Mouse (Mus musculus) layer of hippocampus, adult 2 months (tissue): Measurements from ENCODE around the gene Ryr2. TPM values are rescaled to one million over a fixed set of nuclear protein-coding genes. Genes with fewer than 3 reads are reported as not detected.
A peak's percentile ranks its signal among the peaks of the same experiment; 100 is the strongest.
"Not testable (repeated sequence)": the region's sequence is repeated elsewhere in the genome, so short reads cannot be mapped to it uniquely, and the experiment has no call there.

Experiments used
- DNase-seq, 2 experiments: peaks; one replicate each; pipeline ENCODE4 v3.0.0; 2022; ENCODE audit warnings: low spot score in 2 of 2
- H3K27ac ChIP-seq: fragments of 200-600 bp; 2 replicates; pipeline ENCODE4 v1.8.1; 2022
- H3K4me3 ChIP-seq: fragments of 200-600 bp; 2 replicates; pipeline ENCODE4 v1.8.1; 2022; ENCODE audit warnings: mild to moderate bottlenecking
- CTCF ChIP-seq: fragments of 200-600 bp; conservative IDR thresholded peaks from 2 replicates; pipeline ENCODE4 v1.8.1; 2022; ENCODE audit warnings: antibody characterized with exemption, mild to moderate bottlenecking, moderate library complexity
- total RNA-seq, 2 experiments: library from RNA; stranded (reverse); gene quantifications; 2 replicates each; pipeline ENCODE4 v1.2.3; 2021

The Ryr2 gene
- total RNA-seq, 2 experiments from 2014 or later: 251 to 264 TPM

GRCm38 (mm10) chr13:11865261-11865660, 241.5 kb downstream of the Ryr2 start:
- H3K4me3 ChIP-seq: no peak overlapping the region
- no peak for TF ChIP-seq CTCF
- no peak for DNase-seq
- peak overlapping the region; percentile 11; the same call in 1 of the 2 replicates for H3K27ac ChIP-seq

- Histone ChIP-seq H3K4me3 (no peak overlapping the region), H3K27ac (no peak overlapping the region)
- TF ChIP-seq CTCF: no peak
These were observed 255.1 kb downstream of the Ryr2 start for GRCm38 (mm10) chr13:11851691-11852090.

GRCm38 (mm10) chr13:11843889-11844288, 262.9 kb downstream of the Ryr2 start:
- DNase-seq: no peak
- no peak for TF ChIP-seq CTCF
- H3K4me3 ChIP-seq: no peak overlapping the region
- H3K27ac ChIP-seq: no peak overlapping the region

More at GRCm38 (mm10) chr13:11851691-11852090, 255.1 kb downstream of the Ryr2 start:
- DNase-seq: no peak

GRCm38 (mm10) chr13:11837870-11838269, 268.9 kb downstream of the Ryr2 start:
- no peak for TF ChIP-seq CTCF
- H3K27ac ChIP-seq: no peak overlapping the region
- H3K4me3 ChIP-seq: no peak overlapping the region
- no peak for DNase-seq

- TF ChIP-seq CTCF: no peak
- Histone ChIP-seq H3K27ac (no peak overlapping the region), H3K4me3 (no peak overlapping the region)
- no peak for DNase-seq
These were observed 269.6 kb downstream of the Ryr2 start for GRCm38 (mm10) chr13:11837152-11837551.

- no peak overlapping the region for H3K27ac ChIP-seq
- no peak for TF ChIP-seq CTCF
- DNase-seq: no peak
- H3K4me3 ChIP-seq: no peak overlapping the region
These were observed 270.3 kb downstream of the Ryr2 start for GRCm38 (mm10) chr13:11836304-11837078.

- Histone ChIP-seq H3K4me3 (no peak overlapping the region), H3K27ac (no peak overlapping the region)
- no peak for TF ChIP-seq CTCF
- no peak for DNase-seq
These were observed 275.5 kb downstream of the Ryr2 start for GRCm38 (mm10) chr13:11831210-11831609.

- H3K27ac ChIP-seq: no peak overlapping the region
- peak; percentile 50 for TF ChIP-seq CTCF
- no peak for DNase-seq
- no peak overlapping the region for H3K4me3 ChIP-seq
These were observed 281.1 kb downstream of the Ryr2 start for GRCm38 (mm10) chr13:11825563-11826226.

GRCm38 (mm10) chr13:11818723-11819122, 288.0 kb downstream of the Ryr2 start:
- H3K4me3 ChIP-seq: no peak overlapping the region
- TF ChIP-seq CTCF: no peak
- no peak overlapping the region for H3K27ac ChIP-seq
- no peak for DNase-seq

- H3K4me3 ChIP-seq, DNase-seq, H3K27ac ChIP-seq: not testable (repeated sequence)
These were observed 297.4 kb downstream of the Ryr2 start for GRCm38 (mm10) chr13:11809365-11809764.

GRCm38 (mm10) chr13:11792536-11792935, 314.2 kb downstream of the Ryr2 start:
- no peak for DNase-seq

GRCm38 (mm10) chr13:11790536-11790935, 316.2 kb downstream of the Ryr2 start:
- no peak overlapping the region for H3K4me3 ChIP-seq
- TF ChIP-seq CTCF: no peak
- H3K27ac ChIP-seq: peak overlapping the region; percentile 18; the same call in 1 of the 2 replicates
- no peak for DNase-seq

More at GRCm38 (mm10) chr13:11792536-11792935, 314.2 kb downstream of the Ryr2 start:
- TF ChIP-seq CTCF: no peak
- Histone ChIP-seq H3K4me3 (no peak overlapping the region), H3K27ac (no peak overlapping the region)

- no peak for DNase-seq
- no peak for TF ChIP-seq CTCF
- Histone ChIP-seq H3K4me3 (no peak overlapping the region), H3K27ac (no peak overlapping the region; the same call in 1 of the 2 replicates)
These were observed 324.2 kb downstream of the Ryr2 start for GRCm38 (mm10) chr13:11782411-11783155.
